Mouse (Mus musculus) brain, embryonic 18.5 days (tissue): Measurements from ENCODE around the gene Med22.

Experiments
- DNase-seq: peaks from one replicate; pipeline ENCODE4 v3.0.0-alpha.2; 2012; ENCODE audit warnings: low read depth, low spot score

Med22 gene

GRCm38 (mm10) chr2:26870666-26871065, 39.8 kb downstream of the Med22 start:
- no peak for DNase-seq

GRCm38 (mm10) chr2:26864879-26865278, 45.6 kb downstream of the Med22 start, which contains the start of gene Abo:
TSS of gene Abo (minus strand) at chr2:26864979.
- DNase-seq, result no peak

DNA sequence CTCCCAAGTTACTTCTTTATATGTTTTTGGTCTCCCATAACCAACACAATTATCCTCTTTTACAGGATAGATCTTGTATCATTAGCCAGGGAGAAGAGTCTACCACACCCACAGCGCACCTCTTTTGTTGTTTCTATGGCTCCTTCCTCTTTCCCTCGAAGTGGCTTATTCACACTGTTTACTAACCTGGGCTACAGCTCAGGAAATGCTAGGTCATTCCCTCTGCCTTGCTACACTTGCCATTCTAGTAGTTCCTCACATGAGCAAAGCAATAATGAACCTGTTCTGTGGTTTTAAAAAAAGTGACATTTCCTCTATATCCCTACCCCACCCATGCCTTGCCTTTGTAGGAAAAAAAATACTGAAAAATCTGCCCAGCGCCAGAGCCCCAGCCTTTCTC, 47.6 kb downstream of the Med22 start:
- no peak for DNase-seq
